Mouse (Mus musculus): ENCODE measurements around the gene Tmem151a. TPM values are rescaled to one million over a fixed set of nuclear protein-coding genes. Genes with fewer than 3 reads are reported as not detected.

Gene Tmem151a
- total RNA-seq, 2 experiments from 2014 or later: 0.22 TPM; not detected in 1

GRCm38 (mm10) chr19:5069486-5069885 is 15.8 kb downstream of the Tmem151a start:
- intact Hi-C loops (cut with DNase I): no loop called here
- DNase-seq: no peak

- DNase-seq: no peak
- intact Hi-C loops (cut with DNase I): no loop called here
Observed at GRCm38 (mm10) chr19:5068570-5069234, 16.6 kb downstream of the Tmem151a start.

DNA sequence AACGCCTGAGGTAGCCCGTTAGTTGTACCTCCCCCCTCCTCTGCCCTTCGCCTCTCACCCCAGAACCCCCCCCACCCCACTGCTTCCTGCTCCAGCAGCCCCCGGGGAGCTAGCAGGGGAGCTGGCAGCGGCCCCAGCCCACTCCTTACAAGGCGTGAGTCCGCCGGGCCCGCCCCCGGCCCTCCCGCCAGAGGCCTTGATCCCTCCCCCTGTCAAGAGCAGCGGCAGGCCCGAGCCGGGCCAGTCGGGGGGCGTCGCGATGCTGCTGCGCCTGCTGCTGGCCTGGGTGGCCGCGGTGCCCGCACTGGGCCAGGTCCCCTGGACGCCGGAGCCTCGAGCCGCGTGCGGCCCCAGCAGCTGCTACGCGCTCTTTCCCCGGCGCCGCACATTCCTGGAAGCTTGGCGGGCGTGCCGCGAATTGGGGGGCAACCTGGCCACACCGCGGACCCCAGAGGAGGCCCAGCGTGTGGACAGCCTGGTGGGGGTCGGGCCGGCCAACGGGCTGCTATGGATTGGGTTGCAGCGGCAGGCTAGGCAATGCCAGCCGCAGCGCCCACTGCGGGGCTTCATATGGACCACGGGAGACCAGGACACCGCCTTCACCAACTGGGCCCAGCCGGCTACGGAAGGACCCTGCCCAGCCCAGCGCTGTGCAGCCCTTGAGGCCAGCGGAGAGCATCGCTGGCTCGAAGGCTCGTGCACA is 17.3 kb downstream of the Tmem151a start, which contains the start of gene Cd248:
Gene Cd248 (plus strand): TSS at position 212 of the 703 bp plus-strand sequence.
- intact Hi-C loops (cut with DNase I): no loop called here

DNA sequence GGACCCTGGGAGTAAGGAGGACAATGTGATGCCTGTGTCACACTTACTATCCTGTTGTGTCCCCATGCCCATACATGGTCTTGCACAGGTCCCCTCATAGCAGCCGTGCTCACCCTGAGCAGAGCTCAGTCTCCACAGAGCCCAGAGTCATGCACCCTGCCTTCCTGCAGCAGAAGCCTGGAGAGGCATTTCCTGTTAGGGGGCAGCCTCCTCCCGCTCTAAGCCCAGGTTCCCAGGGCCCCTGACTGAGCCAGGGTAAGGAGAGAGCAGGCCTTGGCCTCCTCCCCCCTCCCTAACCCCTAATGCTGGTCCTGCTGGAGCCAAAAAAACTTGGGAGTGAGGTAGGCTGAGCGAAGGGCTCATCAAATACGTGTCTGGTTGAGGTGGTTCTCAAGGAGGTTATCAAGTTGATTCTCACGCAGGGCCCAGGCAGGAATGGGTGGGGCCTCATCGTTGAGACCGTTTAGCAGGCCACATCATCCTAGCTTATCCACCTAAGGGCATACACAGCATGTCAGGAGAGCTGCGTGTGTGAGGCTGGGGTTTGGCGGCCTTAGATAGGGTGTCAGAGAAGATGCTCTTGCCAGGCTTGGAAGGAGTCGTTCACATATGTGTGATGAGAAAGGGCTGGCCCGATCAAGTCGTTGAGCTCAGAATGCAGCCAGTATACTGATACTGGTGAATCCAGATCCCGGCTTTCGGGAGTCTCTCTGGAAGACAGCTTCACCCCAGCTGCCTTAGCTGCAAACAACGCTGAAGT is 18.1 kb downstream of the Tmem151a start:
- intact Hi-C loops (cut with DNase I): no loop called here
- DNase-seq: peak in 1 of 2 experiments; percentile 38

More for the DNA sequence above, 17.3 kb downstream of the Tmem151a start, which contains the start of gene Cd248:
- peak; percentile 74 to 79 for DNase-seq

- DNase-seq: peak; percentile 43 to 62
- intact Hi-C loops (cut with DNase I): no loop called here
Observed at GRCm38 (mm10) chr19:5065104-5065503, 20.2 kb downstream of the Tmem151a start.

DNA sequence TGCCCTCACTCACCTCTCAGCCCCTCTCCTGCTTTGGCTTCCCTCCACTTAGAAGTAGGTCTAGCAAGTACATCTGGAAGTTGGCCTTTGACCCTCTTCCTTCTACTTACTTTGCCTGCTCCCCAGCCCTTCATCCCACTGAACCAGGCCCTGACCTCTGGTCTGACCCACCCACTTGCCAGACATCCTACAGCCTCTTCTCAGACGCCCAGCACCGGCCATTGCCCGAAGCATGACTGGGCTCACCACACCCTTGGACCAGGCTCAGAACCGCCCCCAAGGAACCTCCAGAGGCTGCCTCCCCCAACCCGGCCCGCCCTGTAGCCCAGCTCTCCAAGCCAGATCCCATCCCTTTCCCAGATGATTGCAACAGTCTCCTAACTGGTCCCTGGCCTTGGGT is 22.9 kb downstream of the Tmem151a start:
- intact Hi-C loops (cut with DNase I): no loop called here
- peak; percentile 57 to 74 for DNase-seq

- DNase-seq: no peak
- intact Hi-C loops (cut with DNase I): no loop called here
Observed at GRCm38 (mm10) chr19:5062041-5062440, 23.3 kb downstream of the Tmem151a start.

GRCm38 (mm10) chr19:5060365-5061330 is 24.7 kb downstream of the Tmem151a start:
- intact Hi-C loops (cut with DNase I): no loop called here
- peak in 1 of 2 experiments; percentile 56 for DNase-seq

DNA sequence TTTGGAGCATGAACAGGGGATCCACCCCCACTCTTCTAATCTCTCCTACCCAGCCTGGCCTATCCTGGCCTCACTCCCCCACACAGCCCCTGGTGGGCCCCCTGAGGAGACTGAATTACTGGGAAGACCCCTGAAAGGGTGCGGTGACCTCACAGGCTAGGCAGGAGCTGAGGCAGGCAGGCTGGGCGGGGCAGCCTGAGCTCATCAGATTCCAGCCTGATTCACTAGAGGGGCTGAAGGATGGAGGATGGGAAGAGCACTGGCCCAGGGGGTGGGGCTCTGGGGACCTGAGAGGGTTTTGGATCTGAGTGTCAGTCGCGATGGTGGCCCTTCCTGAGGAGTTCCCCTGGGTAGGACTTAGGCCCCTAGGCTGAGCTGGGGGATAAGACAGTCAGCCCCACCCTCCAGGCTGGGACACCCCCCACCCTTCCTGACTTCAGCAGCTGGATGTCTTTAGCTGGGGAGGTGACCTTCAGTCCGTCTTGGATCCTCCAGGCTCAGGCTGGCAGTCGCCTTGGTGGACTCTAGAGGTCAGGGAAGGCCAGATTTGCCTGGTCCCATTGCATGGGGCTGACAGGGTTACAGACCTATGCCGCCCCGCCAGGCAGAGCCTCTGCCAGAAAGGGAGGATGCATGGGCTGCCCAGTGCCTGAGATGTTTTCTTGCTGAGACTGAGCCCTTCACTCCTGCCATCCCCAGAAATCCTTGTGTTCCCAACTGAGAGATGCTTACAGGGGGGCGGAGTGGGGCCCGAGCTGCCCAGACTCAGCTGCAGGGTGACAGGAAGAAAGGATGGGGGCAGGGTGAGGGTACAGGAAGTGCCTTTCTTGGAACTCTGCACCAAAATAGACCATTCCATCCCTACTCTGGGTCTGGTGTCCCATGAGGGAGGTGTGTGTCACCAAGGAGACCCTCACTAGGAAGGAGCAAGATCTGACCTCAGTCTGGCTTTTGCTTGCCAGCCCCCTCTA is 26.2 kb downstream of the Tmem151a start:
- peak in 1 of 2 experiments; percentile 29 for DNase-seq
- intact Hi-C loops (cut with DNase I): no loop called here

GRCm38 (mm10) chr19:5057876-5058775 is 27.2 kb downstream of the Tmem151a start:
- intact Hi-C loops (cut with DNase I): loop anchor here (2.0 kb wide), 1 partner anchor 15 kb away; no protein-coding TSS in a partner anchor
- DNase-seq: no peak

DNA sequence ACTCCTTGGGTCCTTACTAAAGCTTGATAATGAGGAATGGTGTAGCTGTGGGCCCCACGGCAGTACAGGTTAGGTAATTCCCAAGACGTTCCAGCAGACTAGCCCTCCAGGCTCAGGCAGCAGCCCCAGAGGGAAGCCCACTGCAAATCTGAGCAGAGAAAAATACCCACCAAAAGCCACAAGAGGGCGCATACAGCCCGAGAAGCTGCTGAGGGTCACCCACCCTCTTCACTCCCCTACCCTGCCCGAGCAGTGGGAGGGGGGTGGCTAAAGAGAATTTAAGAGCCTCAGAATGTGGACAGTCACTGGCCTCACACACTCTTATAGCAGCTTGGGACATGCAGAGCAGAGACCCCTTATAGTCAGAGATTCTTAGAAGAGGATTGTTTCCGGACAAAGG is 29.1 kb downstream of the Tmem151a start:
- intact Hi-C loops (cut with DNase I): loop anchor here (2.0 kb wide), 1 partner anchor 17 kb away; no protein-coding TSS in a partner anchor
- no peak for DNase-seq

DNA sequence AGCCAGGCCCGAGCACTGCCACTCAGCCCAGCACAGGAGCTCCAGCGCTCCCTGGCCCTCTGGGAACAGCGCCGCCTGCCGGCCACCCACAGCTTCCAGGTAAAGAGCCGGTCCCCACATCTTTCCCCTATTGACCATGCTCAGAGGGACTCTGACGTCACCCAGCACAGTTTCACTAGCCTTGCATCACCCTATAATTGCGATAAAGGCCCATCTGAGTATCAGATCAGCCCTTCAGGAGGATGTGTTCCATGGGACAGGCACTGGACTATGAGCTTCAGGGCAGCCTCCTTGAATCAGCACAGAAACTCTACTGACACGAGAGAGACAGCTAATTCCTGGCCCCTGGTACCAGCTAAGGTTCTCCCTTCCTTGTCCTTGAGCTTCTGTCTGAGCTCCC is 31.4 kb downstream of the Tmem151a start:
- intact Hi-C loops (cut with DNase I): no loop called here
- DNase-seq: no peak

DNA sequence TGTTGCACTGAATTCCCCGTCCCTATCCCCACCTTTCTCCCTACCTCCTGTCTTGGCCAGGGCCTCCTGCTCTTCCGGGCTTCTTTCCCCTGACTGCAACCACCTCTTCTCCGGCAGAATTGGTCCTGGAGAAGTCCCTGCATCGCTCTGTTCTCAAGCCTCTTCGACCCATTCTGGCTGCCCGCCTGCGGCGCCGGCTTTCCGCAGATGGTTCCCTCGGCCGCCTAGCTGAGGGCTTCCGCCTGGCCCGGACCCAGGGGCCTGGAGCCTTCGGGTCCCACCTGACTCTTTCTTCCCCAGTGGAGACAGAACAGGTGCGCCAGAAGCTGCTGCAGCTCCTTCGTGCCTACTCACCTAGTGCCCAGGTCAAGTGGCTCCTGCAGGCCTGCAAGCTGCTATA is 32.5 kb downstream of the Tmem151a start:
- no peak for DNase-seq

GRCm38 (mm10) chr19:5052166-5052822 is 33.0 kb downstream of the Tmem151a start:
- intact Hi-C loops (cut with DNase I): no loop called here
- no peak for DNase-seq

More for the DNA sequence above, 32.5 kb downstream of the Tmem151a start:
- intact Hi-C loops (cut with DNase I): no loop called here

- DNase-seq: no peak
- intact Hi-C loops (cut with DNase I): no loop called here
Observed at GRCm38 (mm10) chr19:5051515-5051914, 33.8 kb downstream of the Tmem151a start.

DNA sequence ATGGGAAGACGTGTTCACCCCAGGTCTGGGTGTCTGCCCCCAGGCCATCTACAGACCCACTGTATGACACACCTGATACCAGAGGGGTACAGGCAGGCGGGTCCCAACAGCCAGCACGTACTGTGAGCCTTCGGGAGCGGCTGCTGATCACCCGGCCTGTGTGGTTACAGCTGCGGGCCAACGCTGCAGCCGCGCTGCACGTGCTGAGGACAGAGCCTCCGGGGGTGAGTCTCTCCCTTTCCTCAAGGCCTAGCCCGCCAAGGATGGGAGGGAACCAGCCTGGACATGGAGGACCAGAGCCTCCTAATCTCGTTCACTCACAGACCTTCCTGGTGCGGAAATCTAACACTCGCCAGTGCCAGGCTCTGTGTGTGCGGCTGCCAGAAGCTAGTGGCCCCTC is 34.3 kb downstream of the Tmem151a start:
- intact Hi-C loops (cut with DNase I): no loop called here
- no peak for DNase-seq
